Mouse (Mus musculus) CH12.LX (cell line): ENCODE data around the gene Cplx1. TPM values are rescaled to one million over a fixed set of nuclear protein-coding genes. Genes with fewer than 3 reads are reported as not detected.

ENCODE experiments used
- DNase-seq: peaks from one replicate; pipeline ENCODE4 v3.0.0-alpha.2; 2013; ENCODE audit errors: extremely low read depth
- H3K27ac ChIP-seq: 2 replicates; pipeline ENCODE4 v1.5.1; 2012; ENCODE audit warnings: low read depth, mild to moderate bottlenecking, control low read depth, moderate library complexity; ENCODE audit not compliant: insufficient read depth
- H3K27me3 ChIP-seq: replicated peaks from 2 replicates; pipeline ENCODE3; 2012; ENCODE audit warnings: inconsistent platforms
- H3K36me3 ChIP-seq, 2 experiments: replicated peaks in 1 of 2; 2 replicates each; pipeline versions ENCODE3 to v1.6.1; 2012; ENCODE audit warnings: inconsistent platforms in 1 of 2, low read length in 1 of 2, mild to moderate bottlenecking in 1 of 2, mixed read lengths in 1 of 2, moderate library complexity in 1 of 2; ENCODE audit not compliant: control insufficient read depth in 1 of 2, insufficient read depth in 1 of 2
- H3K4me1 ChIP-seq, 2 experiments: 2 replicates each; pipeline ENCODE4 v1.6.1; 2012; ENCODE audit warnings: inconsistent platforms in 1 of 2, moderate library complexity in 1 of 2; ENCODE audit not compliant: insufficient read depth in 2 of 2, control insufficient read depth in 1 of 2
- H3K4me2 ChIP-seq: 2 replicates; pipeline ENCODE4 v1.6.1; 2012; ENCODE audit warnings: low read depth, mild to moderate bottlenecking, control low read depth; ENCODE audit not compliant: poor library complexity, insufficient read depth, severe bottlenecking
- H3K4me3 ChIP-seq, 3 experiments: fragments of 150-350 bp in 1 of 3; sonication (generic) in 1 of 3; replicated peaks in 1 of 3; 2 replicates each; pipeline versions ENCODE3 to v1.5.1; 2011 to 2012; ENCODE audit warnings: low read depth in 2 of 3, low read length in 2 of 3, mild to moderate bottlenecking in 2 of 3, moderate library complexity in 2 of 3, control low read depth in 1 of 3, improper control_type of control experiment in 1 of 3, inconsistent platforms in 1 of 3, mixed read lengths in 1 of 3; ENCODE audit not compliant: poor library complexity in 1 of 3
- H3K79me2 ChIP-seq: replicated peaks from 2 replicates; pipeline ENCODE4 v1.6.1; 2012; ENCODE audit warnings: mild to moderate bottlenecking, moderate library complexity; ENCODE audit not compliant: control insufficient read depth, poor library complexity, insufficient read depth, severe bottlenecking; ENCODE audit errors: extremely low read depth
- H3K9ac ChIP-seq: 2 replicates; pipeline ENCODE4 v1.6.1; 2012; ENCODE audit warnings: low read depth, mild to moderate bottlenecking, control low read depth, moderate library complexity; ENCODE audit not compliant: insufficient read depth
- H3K9me3 ChIP-seq: replicated peaks from 2 replicates; pipeline ENCODE3; 2012; ENCODE audit warnings: low read length, inconsistent platforms, mixed read lengths
- CHD1 ChIP-seq: IDR thresholded peaks from 2 replicates; pipeline ENCODE4 v1.6.1; 2012; ENCODE audit warnings: low read depth, low read length, improper control_type of control experiment, inconsistent platforms
- ELF1 ChIP-seq: IDR thresholded peaks from 2 replicates; pipeline ENCODE4 v1.6.1; 2014; ENCODE audit warnings: low read depth, mild to moderate bottlenecking, inconsistent platforms, low read length, improper control_type of control experiment
- ETS1 ChIP-seq: conservative IDR thresholded peaks from 2 replicates; pipeline ENCODE4 v1.6.1; 2012; ENCODE audit warnings: low read depth, mild to moderate bottlenecking, inconsistent platforms, low read length, improper control_type of control experiment, moderate library complexity
- GABPA ChIP-seq: IDR thresholded peaks from 2 replicates; pipeline ENCODE4 v1.6.1; 2012; ENCODE audit warnings: low read depth, low read length, improper control_type of control experiment, inconsistent platforms; ENCODE audit not compliant: insufficient replicate concordance
- HCFC1 ChIP-seq: IDR thresholded peaks from 2 replicates; pipeline ENCODE4 v1.6.1; 2012; ENCODE audit warnings: low read depth, mild to moderate bottlenecking, inconsistent platforms, low read length, improper control_type of control experiment
- JUND ChIP-seq: conservative IDR thresholded peaks from 2 replicates; pipeline ENCODE4 v1.6.1; 2011; ENCODE audit warnings: low read depth, low read length, improper control_type of control experiment
- MAFK ChIP-seq: IDR thresholded peaks from 2 replicates; pipeline ENCODE4 v1.6.1; 2011; ENCODE audit warnings: low read length, improper control_type of control experiment; ENCODE audit not compliant: insufficient replicate concordance
- MAX ChIP-seq: IDR thresholded peaks from 2 replicates; pipeline ENCODE4 v1.6.1; 2011; ENCODE audit warnings: low read length, improper control_type of control experiment
- MEF2A ChIP-seq: IDR thresholded peaks from 2 replicates; pipeline ENCODE4 v1.6.1; 2014; ENCODE audit warnings: low read depth, mild to moderate bottlenecking, inconsistent platforms, low read length, improper control_type of control experiment, borderline replicate concordance
- MXI1 ChIP-seq: IDR thresholded peaks from 2 replicates; pipeline ENCODE4 v1.6.1; 2011; ENCODE audit warnings: mild to moderate bottlenecking, low read depth, low read length, improper control_type of control experiment
- NRF1 ChIP-seq: IDR thresholded peaks from 2 replicates; pipeline ENCODE4 v1.6.1; 2014; ENCODE audit warnings: low read depth, mild to moderate bottlenecking, inconsistent platforms, low read length, improper control_type of control experiment, moderate library complexity
- PAX5 ChIP-seq: IDR thresholded peaks from 2 replicates; pipeline ENCODE4 v1.6.1; 2012; ENCODE audit warnings: low read length, inconsistent platforms, mixed read lengths
- POLR2A ChIP-seq: IDR thresholded peaks from 2 replicates; pipeline ENCODE4 v1.6.1; 2011; ENCODE audit warnings: low read depth, mild to moderate bottlenecking, improper control_type of control experiment, low read length
- POLR2AphosphoS2 ChIP-seq: IDR thresholded peaks from 2 replicates; pipeline ENCODE4 v1.6.1; 2011; ENCODE audit warnings: low read depth, low read length, improper control_type of control experiment
- RAD21 ChIP-seq: IDR thresholded peaks from 2 replicates; pipeline ENCODE4 v1.6.1; 2011; ENCODE audit warnings: low read depth, mild to moderate bottlenecking, low read length, improper control_type of control experiment, moderate library complexity
- RCOR1 ChIP-seq: conservative IDR thresholded peaks from 2 replicates; pipeline ENCODE4 v1.6.1; 2012; ENCODE audit warnings: low read depth, mild to moderate bottlenecking, inconsistent platforms, low read length, improper control_type of control experiment
- SIN3A ChIP-seq: IDR thresholded peaks from 2 replicates; pipeline ENCODE4 v1.6.1; 2012; ENCODE audit warnings: low read length, improper control_type of control experiment, inconsistent platforms
- TBP ChIP-seq: conservative IDR thresholded peaks from 2 replicates; pipeline ENCODE4 v1.6.1; 2011; ENCODE audit warnings: low read depth, low read length, improper control_type of control experiment
- TCF12 ChIP-seq: IDR thresholded peaks from 2 replicates; pipeline ENCODE4 v1.6.1; 2014; ENCODE audit warnings: low read depth, mild to moderate bottlenecking, inconsistent platforms, low read length, improper control_type of control experiment
- USF2 ChIP-seq: conservative IDR thresholded peaks from 2 replicates; pipeline ENCODE4 v1.6.1; 2011; ENCODE audit warnings: low read depth, low read length, improper control_type of control experiment
- ZC3H11A ChIP-seq: IDR thresholded peaks from 2 replicates; pipeline ENCODE4 v1.6.1; 2012; ENCODE audit warnings: low read depth, mild to moderate bottlenecking, inconsistent platforms, low read length, improper control_type of control experiment
- ZKSCAN1 ChIP-seq: IDR thresholded peaks from 2 replicates; pipeline ENCODE4 v1.6.1; 2012; ENCODE audit warnings: low read depth, inconsistent platforms, low read length, improper control_type of control experiment, borderline replicate concordance
- ZMIZ1 ChIP-seq: IDR thresholded peaks from 2 replicates; pipeline ENCODE4 v1.6.1; 2012; ENCODE audit warnings: low read depth, mild to moderate bottlenecking, inconsistent platforms, low read length, improper control_type of control experiment
- ZNF384 ChIP-seq: IDR thresholded peaks from 2 replicates; pipeline ENCODE4 v1.6.1; 2012; ENCODE audit warnings: low read depth, low read length, improper control_type of control experiment, inconsistent platforms
- dilution Hi-C: fragments of 300-500 bp; cut with MboI; formaldehyde crosslinking; loops from 2 replicates; pipeline ENCODE4 v1.14.3; 2020; ENCODE audit warnings: low sequenced_read_pairs; ENCODE audit not compliant: extremely low pct_unique_long_range_greater_than_20kb, extremely low pct_ligation_motif_present
- in situ Hi-C: fragments of 300-500 bp; cut with MboI; formaldehyde crosslinking; loops from 3 replicates; pipeline ENCODE4 v1.14.3; 2019; ENCODE audit warnings: low sequenced_read_pairs, low pct_ligation_motif_present, low pct_unique_long_range_greater_than_20kb, mixed read lengths
- polyA plus RNA-seq: library from polyadenylated mRNA; unstranded; fragments of >175 nt; gene quantifications from 2 replicates; pipeline ENCODE4 v1.2.1, GENCODE M21; 2012; ENCODE audit warnings: low read depth; ENCODE audit not compliant: insufficient read length
- total RNA-seq, 2 experiments: library from RNA; depleted of rRNA; stranded (reverse); fragments of 300-350 nt in 1 of 2; fragments of >200 nt in 1 of 2; gene quantifications; 2 replicates each; pipeline ENCODE4 v1.2.3; 2012 to 2014

Gene Cplx1
- total and polyA plus RNA-seq, 3 experiments, result not detected

- Histone ChIP-seq H3K27ac (no peak overlapping the region), H3K4me3 (no peak overlapping the region), H3K79me2 (no peaks in the 10 kb centered on the region), H3K4me2 (no peak overlapping the region), H3K27me3 (no peaks in the 10 kb centered on the region), H3K36me3 (peaks cover 12 to 30% of the 10 kb centered on the region in 2 experiments), H3K4me1 (no peaks in the 10 kb centered on the region), H3K9me3 (no peaks in the 10 kb centered on the region), H3K9ac (no peak overlapping the region)
- in situ Hi-C loops, result no loop called here
- DNase-seq, result no peak
- TF ChIP-seq ZKSCAN1, result no peak
- no peak for TF ChIP-seq POLR2AphosphoS2
- TF ChIP-seq SIN3A, result no peak
- TF ChIP-seq MAX, result no peak
- no peak for TF ChIP-seq USF2
- TF ChIP-seq JUND, result no peak
- TF ChIP-seq GABPA, result no peak
- no peak for TF ChIP-seq MAFK
- no peak for TF ChIP-seq CHD1
- no peak for TF ChIP-seq MXI1
- dilution Hi-C loops, result no loop called here
Observed at GRCm38 (mm10) chr5:108562483-108562882, 12.7 kb upstream of the Cplx1 start.

GRCm38 (mm10) chr5:108556986-108557385 lies 7.2 kb upstream of the Cplx1 start:
- Histone ChIP-seq H3K9me3 (no peaks in the 10 kb centered on the region), H3K36me3 (no peaks in the 10 kb centered on the region), H3K27ac (no peak overlapping the region), H3K4me1 (no peaks in the 10 kb centered on the region), H3K27me3 (peaks cover 33% of the 10 kb centered on the region), H3K4me3 (no peak overlapping the region), H3K79me2 (no peaks in the 10 kb centered on the region), H3K4me2 (no peak overlapping the region), H3K9ac (no peak overlapping the region)
- TF ChIP-seq ETS1 (no peak), ZC3H11A (no peak), MEF2A (no peak), PAX5 (no peak), HCFC1 (no peak), MAFK (no peak), RAD21 (no peak), TBP (no peak), NRF1 (no peak), TCF12 (no peak), ELF1 (no peak), POLR2A (no peak), ZNF384 (no peak), RCOR1 (no peak), ZMIZ1 (no peak)
- no peak for DNase-seq
- dilution Hi-C loops, result no loop called here
- in situ Hi-C loops, result no loop called here
